8 mouse cellular contexts compared by ENCODE assay signal in genomic region chr12:40447561-40448355, GRCm38 (mm10). TPM values are rescaled to one million over a fixed set of nuclear protein-coding genes. Genes with fewer than 3 reads are reported as not detected.
DNase-seq lines count a peak whose midpoint lies in the region; ATAC-seq and TF ChIP-seq lines count a peak whose summit lies in the region.

No protein-coding gene starts in this region.

- no peak for TF ChIP-seq CTCF in midbrain, postnatal 0 days (IDR thresholded peaks at IDR 0.05)

- H3K36me3 ChIP-seq in heart, embryonic 10.5 days: no peaks in the 10 kb centered on the region
- no peaks in the 10 kb centered on the region for H3K36me3 ChIP-seq in embryonic facial prominence, embryonic 11.5 days (replicated peaks; ENCODE audit: control insufficient read depth, insufficient read depth, low read depth, low read length)
- no peaks in the 10 kb centered on the region for H3K36me3 ChIP-seq in intestine, embryonic 15.5 days
- H3K36me3 ChIP-seq in midbrain, postnatal 0 days (ENCODE audit: insufficient read depth, low read length): no peaks in the 10 kb centered on the region

- peak overlapping the region; percentile 88; the same call in 1 of the 2 replicates for H3K27ac ChIP-seq in heart, embryonic 10.5 days
- no peak overlapping the region for H3K27ac ChIP-seq in embryonic facial prominence, embryonic 11.5 days (replicated peaks; ENCODE audit: low read depth, low read length)
- no peak overlapping the region for H3K27ac ChIP-seq in intestine, embryonic 15.5 days
- H3K27ac ChIP-seq in midbrain, postnatal 0 days (ENCODE audit: low read depth, low read length): no peak overlapping the region; the same call in 1 of the 2 replicates

- no peak for DNase-seq in heart, embryonic 10.5 days (ENCODE audit: low spot score)
- no peak for DNase-seq in heart, postnatal 36 days
- no peak for DNase-seq in embryonic facial prominence, embryonic 11.5 days (ENCODE audit: low spot score)
- DNase-seq in midbrain, postnatal 0 days (ENCODE audit: low spot score): no peak
- no peak for DNase-seq in adrenal gland, postnatal 10 days
- DNase-seq in kidney, postnatal 36 days: no peak
- no peak for DNase-seq in adrenal gland, postnatal 4 days (ENCODE audit: low spot score in 2 of 2)

- H3K4me1 ChIP-seq in heart, embryonic 10.5 days: peaks cover 22% of the 10 kb centered on the region
- no peaks in the 10 kb centered on the region for H3K4me1 ChIP-seq in embryonic facial prominence, embryonic 11.5 days (ENCODE audit: control insufficient read depth, insufficient read depth, low read length)
- peaks cover 8% of the 10 kb centered on the region for H3K4me1 ChIP-seq in intestine, embryonic 15.5 days (replicated peaks)
- H3K4me1 ChIP-seq in midbrain, postnatal 0 days (ENCODE audit: insufficient read depth, low read length): peaks cover 5% of the 10 kb centered on the region; the same call in 1 of the 2 replicates

- intact Hi-C loops in heart, postnatal 36 days (cut with DNase I): loop anchor here (2.0 to 10.0 kb wide), 8 partner anchors 35 to 413 kb away; partner anchors contain the start of gene Arl4a

- no peaks in the 10 kb centered on the region for H3K9me3 ChIP-seq in heart, embryonic 10.5 days
- no peaks in the 10 kb centered on the region for H3K9me3 ChIP-seq in embryonic facial prominence, embryonic 11.5 days (replicated peaks; ENCODE audit: control insufficient read depth, low read length)
- H3K9me3 ChIP-seq in intestine, embryonic 15.5 days: no peaks in the 10 kb centered on the region
- H3K9me3 ChIP-seq in midbrain, postnatal 0 days (ENCODE audit: low read length): no peaks in the 10 kb centered on the region

- no peak for ATAC-seq in embryonic facial prominence, embryonic 11.5 days (replicated peaks; ENCODE audit: insufficient number of reproducible peaks, low FRiP score, low TSS enrichment, low read depth)
- no peak for ATAC-seq in intestine, embryonic 15.5 days
- no peak for ATAC-seq in midbrain, postnatal 0 days (ENCODE audit: low FRiP score)

- peak overlapping the region; percentile 87 for H3K4me2 ChIP-seq in embryonic facial prominence, embryonic 11.5 days (ENCODE audit: low read depth, low read length)
- H3K4me2 ChIP-seq in intestine, embryonic 15.5 days (replicated peaks): peak overlapping the region; percentile 94
- peak overlapping the region; percentile 69 for H3K4me2 ChIP-seq in midbrain, postnatal 0 days (ENCODE audit: low read depth, low read length, poor library complexity, severe bottlenecking)

- peak overlapping the region; percentile 87 for H3K4me3 ChIP-seq in heart, embryonic 10.5 days
- peak overlapping the region; percentile 58 for H3K4me3 ChIP-seq in embryonic facial prominence, embryonic 11.5 days (ENCODE audit: low read depth, low read length)
- peak overlapping the region; percentile 64 for H3K4me3 ChIP-seq in intestine, embryonic 15.5 days (replicated peaks)
- H3K4me3 ChIP-seq in midbrain, postnatal 0 days (ENCODE audit: low read depth, low read length): peak overlapping the region; percentile 79

- H3K9ac ChIP-seq in embryonic facial prominence, embryonic 11.5 days (replicated peaks; ENCODE audit: low read length): no peak overlapping the region
- H3K9ac ChIP-seq in intestine, embryonic 15.5 days: peak overlapping the region; percentile 76; the same call in 1 of the 2 replicates
- peak overlapping the region; percentile 64 for H3K9ac ChIP-seq in midbrain, postnatal 0 days (replicated peaks; ENCODE audit: low read length, poor library complexity, severe bottlenecking)

- WGBS in heart, embryonic 10.5 days: 9% methylated on average over 10 of the region's 10 CpGs
- 14% methylated on average over 10 of the region's 10 CpGs for WGBS in embryonic facial prominence, embryonic 11.5 days
- WGBS in intestine, embryonic 15.5 days: 24% methylated on average over 10 of the region's 10 CpGs
- WGBS in midbrain, postnatal 0 days: 9% methylated on average over 10 of the region's 10 CpGs

- no peaks in the 10 kb centered on the region for H3K27me3 ChIP-seq in heart, embryonic 10.5 days (ENCODE audit: insufficient read depth, poor library complexity, severe bottlenecking)
- H3K27me3 ChIP-seq in embryonic facial prominence, embryonic 11.5 days (ENCODE audit: control insufficient read depth, insufficient read depth, low read length): no peaks in the 10 kb centered on the region
- no peaks in the 10 kb centered on the region for H3K27me3 ChIP-seq in intestine, embryonic 15.5 days (replicated peaks)
- no peaks in the 10 kb centered on the region for H3K27me3 ChIP-seq in midbrain, postnatal 0 days (ENCODE audit: insufficient read depth, low read length)

RNA-seq across cellular contexts. Expression of gene Dock4, which starts 2.0 kb away (rescaled TPM):
- 7.4 and 10.5 TPM in 2 replicates for polyA plus RNA-seq in heart, embryonic 10.5 days (2016; fragmentation: Nextera tagmentation; extraction: Ambion mirVana)
- 10 to 100 TPM; 11.2 to 11.7 TPM for total RNA-seq in heart, postnatal 36 days (2021)
- 10.7 and 11.0 TPM in 2 replicates for polyA plus RNA-seq in embryonic facial prominence, embryonic 11.5 days (2014; fragmentation: Nextera tagmentation; extraction: Ambion mirVana)
- 5.7 and 7.1 TPM in 2 replicates for polyA plus RNA-seq in intestine, embryonic 15.5 days (2015; fragmentation: Nextera tagmentation; extraction: Ambion mirVana)
- 28.6 and 38.7 TPM in 2 replicates for total RNA-seq in midbrain, postnatal 0 days (2014; rRNA removed)
- 12.3 and 15.5 TPM in 2 replicates for polyA plus RNA-seq in midbrain, postnatal 0 days (2015; fragmentation: Nextera tagmentation; extraction: Ambion mirVana)
- total RNA-seq in adrenal gland, postnatal 10 days (2021): 10 to 100 TPM; 16.2 to 28.5 TPM
- total RNA-seq in adrenal gland, postnatal 4 days (2021): 10 to 100 TPM; 26.5 to 29.6 TPM

RNA-seq across cellular contexts. Expression of gene Zfp277, which starts 2.1 kb away (rescaled TPM):
- 32.4 and 38.9 TPM in 2 replicates for polyA plus RNA-seq in heart, embryonic 10.5 days (2016; fragmentation: Nextera tagmentation; extraction: Ambion mirVana)
- total RNA-seq in heart, postnatal 36 days (2021): 10 to 100 TPM; 12.0 to 13.6 TPM
- polyA plus RNA-seq in embryonic facial prominence, embryonic 11.5 days (2014; fragmentation: Nextera tagmentation; extraction: Ambion mirVana): 46.9 and 47.6 TPM in 2 replicates
- 31.4 and 34.3 TPM in 2 replicates for polyA plus RNA-seq in intestine, embryonic 15.5 days (2015; fragmentation: Nextera tagmentation; extraction: Ambion mirVana)
- 22.9 and 26.3 TPM in 2 replicates for total RNA-seq in midbrain, postnatal 0 days (2014; rRNA removed)
- 29.9 and 31.4 TPM in 2 replicates for polyA plus RNA-seq in midbrain, postnatal 0 days (2015; fragmentation: Nextera tagmentation; extraction: Ambion mirVana)
- 10 to 100 TPM; 17.1 to 21.5 TPM for total RNA-seq in adrenal gland, postnatal 10 days (2021)
- total RNA-seq in adrenal gland, postnatal 4 days (2021): 10 to 100 TPM; 27.6 to 32.3 TPM
